Mouse (Mus musculus) kidney, postnatal 14 days (tissue): Measurements from ENCODE around the gene Tspan1.

Experiments
- DNase-seq: peaks from one replicate; pipeline ENCODE4 v3.0.0; 2022; ENCODE audit warnings: mixed read lengths

The Tspan1 gene

GRCm38 (mm10) chr4:116165708-116166407 lies 1.5 kb downstream of the Tspan1 start:
- no peak for DNase-seq

GRCm38 (mm10) chr4:116164759-116165554 lies 2.4 kb downstream of the Tspan1 start:
- DNase-seq, result no peak

GRCm38 (mm10) chr4:116162142-116162541 lies 5.3 kb downstream of the Tspan1 start:
- peak; percentile 69 for DNase-seq

- no peak for DNase-seq
Measured at GRCm38 (mm10) chr4:116160769-116161168, 6.6 kb downstream of the Tspan1 start.

GRCm38 (mm10) chr4:116159912-116160311 lies 7.5 kb downstream of the Tspan1 start:
- no peak for DNase-seq

- DNase-seq, result peak; percentile 61
Measured at GRCm38 (mm10) chr4:116157882-116158281, 9.5 kb downstream of the Tspan1 start.

GRCm38 (mm10) chr4:116152702-116153101 lies 14.7 kb downstream of the Tspan1 start:
- no peak for DNase-seq

- DNase-seq, result no peak
Measured at GRCm38 (mm10) chr4:116151238-116151637, 16.2 kb downstream of the Tspan1 start, which contains the start of gene Lurap1. Gene Lurap1 (minus strand): TSS chr4:116151338.

- no peak for DNase-seq
Measured at GRCm38 (mm10) chr4:116150862-116151221, 16.6 kb downstream of the Tspan1 start.

GRCm38 (mm10) chr4:116150156-116150861 lies 17.1 kb downstream of the Tspan1 start:
- peak; percentile 83 for DNase-seq

GRCm38 (mm10) chr4:116149812-116150155 lies 17.6 kb downstream of the Tspan1 start:
- DNase-seq, result no peak

- DNase-seq, result peak; percentile 79
Measured at GRCm38 (mm10) chr4:116143891-116144717, 23.3 kb downstream of the Tspan1 start.

GRCm38 (mm10) chr4:116143317-116143811 lies 24.0 kb downstream of the Tspan1 start:
- peak; percentile 55 for DNase-seq

- no peak for DNase-seq
Measured at GRCm38 (mm10) chr4:116142269-116142668, 25.1 kb downstream of the Tspan1 start.

- DNase-seq, result no peak
Measured at GRCm38 (mm10) chr4:116141736-116142135, 25.7 kb downstream of the Tspan1 start.

- no peak for DNase-seq
Measured at GRCm38 (mm10) chr4:116140801-116141574, 26.4 kb downstream of the Tspan1 start.

- DNase-seq, result no peak
Measured at GRCm38 (mm10) chr4:116137421-116137996, 29.9 kb downstream of the Tspan1 start.

GRCm38 (mm10) chr4:116134990-116135389 lies 32.4 kb downstream of the Tspan1 start:
- no peak for DNase-seq

GRCm38 (mm10) chr4:116133126-116133525 lies 34.3 kb downstream of the Tspan1 start:
- DNase-seq, result no peak

GRCm38 (mm10) chr4:116127956-116128355 lies 39.4 kb downstream of the Tspan1 start:
- DNase-seq, result no peak

- DNase-seq, result no peak
Measured at GRCm38 (mm10) chr4:116125803-116126386, 41.5 kb downstream of the Tspan1 start.
